Mouse (Mus musculus) liver, embryonic 16.5 days (tissue): Measurements from ENCODE around the gene Trpc6. TPM values are rescaled to one million over a fixed set of nuclear protein-coding genes. Genes with fewer than 3 reads are reported as not detected.

ENCODE experiments used
- ATAC-seq: fragments of 200-750 bp; cut with Nextera tagmentation; 2 replicates; pipeline ENCODE4 v1.8.0; 2017; ENCODE audit warnings: low read depth, mild to moderate bottlenecking, moderate number of reproducible peaks, moderate library complexity
- H3K27ac ChIP-seq: fragments of 300-500 bp; sonication (generic); 2 replicates; pipeline ENCODE4 v1.5.1; 2014; ENCODE audit warnings: mild to moderate bottlenecking, low read length
- H3K27me3 ChIP-seq: fragments of 300-500 bp; sonication (generic); 2 replicates; pipeline ENCODE4 v1.6.1; 2014; ENCODE audit warnings: low read depth, low read length, mixed read lengths; ENCODE audit not compliant: control insufficient read depth, insufficient read depth
- H3K36me3 ChIP-seq: fragments of 300-500 bp; sonication (generic); 2 replicates; pipeline ENCODE4 v1.6.1; 2014; ENCODE audit warnings: mild to moderate bottlenecking; ENCODE audit not compliant: control insufficient read depth, insufficient read depth
- H3K4me1 ChIP-seq: fragments of 300-500 bp; sonication (generic); 2 replicates; pipeline ENCODE4 v1.6.1; 2014; ENCODE audit warnings: low read depth, low read length, mixed read lengths; ENCODE audit not compliant: control insufficient read depth
- H3K4me2 ChIP-seq: fragments of 300-500 bp; sonication (generic); 2 replicates; pipeline ENCODE4 v1.6.1; 2014; ENCODE audit warnings: low read depth, low read length, mixed read lengths
- H3K4me3 ChIP-seq: fragments of 300-500 bp; sonication (generic); 2 replicates; pipeline ENCODE4 v1.5.1; 2014; ENCODE audit warnings: low read depth, mild to moderate bottlenecking, low read length
- H3K9ac ChIP-seq: fragments of 300-500 bp; sonication (generic); 2 replicates; pipeline ENCODE4 v1.6.1; 2014; ENCODE audit warnings: low read depth, low read length
- H3K9me3 ChIP-seq: fragments of 300-500 bp; sonication (generic); replicated peaks from 2 replicates; pipeline ENCODE4 v1.6.1; 2016; ENCODE audit warnings: low read length; ENCODE audit not compliant: control insufficient read depth
- WGBS: fragments of 180-500 bp; shearing (Covaris S2); extraction: QIAGEN DNeasy Blood & Tissue Kit; methylation state at CpG from one replicate; pipeline ENCODE4 v1.1.7; 2014; ENCODE audit not compliant: insufficient replicate concordance; 5-methylcytosine and 5-hydroxymethylcytosine counted together
- polyA plus RNA-seq: library from polyadenylated mRNA; unstranded; fragments of >200 nt; fragmentation: Nextera tagmentation; extraction: Ambion mirVana; gene quantifications from 2 replicates; pipeline ENCODE4 v1.2.1, GENCODE M21; 2015

Gene Trpc6
- polyA plus RNA-seq = 1.4 and 1.7 TPM in 2 replicates

GRCm38 (mm10) chr9:8544041-8544794 lies at the start of gene Trpc6:
Gene Trpc6, plus strand, starts transcription at chr9:8544142.
- Histone ChIP-seq H3K36me3 (no peaks in the 10 kb centered on the region), H3K4me2 (peak within 1 kb of the TSS; percentile 31), H3K9ac (no peak within 1 kb of the TSS), H3K9me3 (no peaks in the 10 kb centered on the region), H3K27ac (no peak within 1 kb of the TSS), H3K4me1 (no peaks in the 10 kb centered on the region), H3K27me3 (peaks cover 9% of the 10 kb centered on the region), H3K4me3 (peak within 1 kb of the TSS; percentile 1; the same call in 1 of the 2 replicates)
- 0 out of 2 replicates have a peak, but pooled peaks have one; percentile 32 for ATAC-seq
- WGBS = under 1% methylated on average over 44 of the region's 44 CpGs

GRCm38 (mm10) chr9:8520911-8521310 lies 23.0 kb upstream of the Trpc6 start:
- no peak for ATAC-seq
- Histone ChIP-seq H3K4me2 (no peak overlapping the region), H3K9me3 (no peaks in the 10 kb centered on the region), H3K4me3 (no peak overlapping the region), H3K36me3 (no peaks in the 10 kb centered on the region), H3K27ac (no peak overlapping the region), H3K27me3 (no peaks in the 10 kb centered on the region), H3K9ac (no peak overlapping the region), H3K4me1 (no peaks in the 10 kb centered on the region)

GRCm38 (mm10) chr9:8533670-8534069 lies 10.3 kb upstream of the Trpc6 start:
- Histone ChIP-seq H3K27me3 (no peaks in the 10 kb centered on the region), H3K9ac (no peak overlapping the region), H3K4me2 (no peak overlapping the region), H3K36me3 (no peaks in the 10 kb centered on the region), H3K27ac (no peak overlapping the region), H3K9me3 (no peaks in the 10 kb centered on the region), H3K4me3 (no peak overlapping the region), H3K4me1 (no peaks in the 10 kb centered on the region)
- WGBS = 52% methylated on average over 1 of the region's 1 CpGs
- no peak for ATAC-seq

GRCm38 (mm10) chr9:8545236-8545635 lies 1.3 kb downstream of the Trpc6 start:
- WGBS = 26% methylated on average over 2 of the region's 2 CpGs
- Histone ChIP-seq H3K27ac (no peak overlapping the region), H3K9me3 (no peaks in the 10 kb centered on the region), H3K4me1 (no peaks in the 10 kb centered on the region), H3K4me3 (no peak overlapping the region), H3K36me3 (no peaks in the 10 kb centered on the region), H3K4me2 (no peak overlapping the region), H3K9ac (no peak overlapping the region), H3K27me3 (peaks cover 9% of the 10 kb centered on the region)
- ATAC-seq = no peak

DNA sequence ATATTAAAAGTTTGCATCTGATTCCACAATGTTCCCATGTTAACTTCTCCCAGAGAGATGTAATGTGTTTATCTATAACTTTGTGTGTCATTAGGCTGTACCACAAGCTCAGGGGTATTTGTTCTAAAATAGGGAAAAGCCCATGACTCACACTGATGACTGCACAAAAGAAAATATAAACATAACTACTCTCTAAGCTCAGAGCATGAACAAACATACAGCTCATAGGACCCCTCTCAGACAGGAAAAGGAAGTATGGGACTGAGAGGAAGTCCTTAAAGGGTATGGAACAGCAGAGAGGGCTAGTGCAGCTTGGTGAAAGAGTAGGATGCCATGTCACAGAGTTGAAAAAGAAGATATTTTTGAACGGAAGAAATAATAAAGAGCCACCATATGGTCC lies 14.6 kb downstream of the Trpc6 start:
- Histone ChIP-seq H3K27ac (no peak overlapping the region), H3K9ac (no peak overlapping the region), H3K9me3 (no peaks in the 10 kb centered on the region), H3K36me3 (no peaks in the 10 kb centered on the region), H3K27me3 (no peaks in the 10 kb centered on the region), H3K4me2 (no peak overlapping the region), H3K4me1 (no peaks in the 10 kb centered on the region), H3K4me3 (no peak overlapping the region)
- ATAC-seq = no peak
- WGBS = 41% methylated on average over 1 of the region's 1 CpGs

- Histone ChIP-seq H3K27ac (no peak overlapping the region), H3K4me3 (no peak overlapping the region), H3K27me3 (no peaks in the 10 kb centered on the region), H3K9ac (no peak overlapping the region), H3K36me3 (no peaks in the 10 kb centered on the region), H3K4me2 (no peak overlapping the region), H3K4me1 (no peaks in the 10 kb centered on the region), H3K9me3 (no peaks in the 10 kb centered on the region)
- ATAC-seq = no peak
- WGBS = 46% methylated on average over 6 of the region's 6 CpGs
Measured at GRCm38 (mm10) chr9:8592618-8593017, 48.7 kb downstream of the Trpc6 start.

- Histone ChIP-seq H3K9ac (no peak overlapping the region), H3K27me3 (no peaks in the 10 kb centered on the region), H3K4me1 (no peaks in the 10 kb centered on the region), H3K9me3 (no peaks in the 10 kb centered on the region), H3K36me3 (no peaks in the 10 kb centered on the region), H3K27ac (no peak overlapping the region), H3K4me3 (no peak overlapping the region), H3K4me2 (no peak overlapping the region)
- 24% methylated on average over 1 of the region's 1 CpGs for WGBS
- no peak for ATAC-seq
Measured at GRCm38 (mm10) chr9:8597089-8597488, 53.1 kb downstream of the Trpc6 start.

DNA sequence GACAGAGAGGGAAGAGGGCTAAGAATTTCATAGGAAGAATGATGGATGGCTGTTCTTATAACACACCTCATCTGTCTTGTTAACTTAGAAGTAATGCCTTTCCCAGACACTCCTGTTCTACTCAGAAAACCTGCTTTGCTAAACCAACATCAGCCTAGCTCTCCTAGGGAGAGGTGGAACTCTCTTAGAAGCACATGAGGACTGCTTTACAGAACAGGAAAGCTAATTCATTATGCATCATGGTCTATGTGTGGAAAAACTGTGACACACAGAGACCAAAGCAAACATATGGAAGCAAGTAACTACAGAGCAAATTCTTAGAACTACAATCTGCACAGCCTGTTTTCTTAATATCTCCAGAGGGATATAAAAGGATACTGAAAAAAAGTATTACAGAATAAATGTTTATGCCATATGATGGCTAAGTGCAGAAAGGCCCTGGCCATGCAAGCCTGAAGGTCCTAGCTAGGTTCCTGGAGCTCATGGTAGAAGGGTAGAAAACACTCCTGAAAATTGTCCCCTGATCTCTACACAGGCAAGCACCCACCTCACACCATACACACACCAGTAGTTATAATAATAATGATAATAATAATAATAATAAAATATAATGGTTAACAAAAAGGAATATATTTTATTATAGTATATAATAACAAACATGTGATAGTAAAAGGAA lies 63.0 kb downstream of the Trpc6 start:
- H3K9ac ChIP-seq = no peak overlapping the region
- no peaks in the 10 kb centered on the region for H3K4me1 ChIP-seq
- no peak overlapping the region for H3K27ac ChIP-seq
- no peak for ATAC-seq
- no peaks in the 10 kb centered on the region for H3K9me3 ChIP-seq
- no peaks in the 10 kb centered on the region for H3K36me3 ChIP-seq
- H3K4me3 ChIP-seq = no peak overlapping the region
- no peaks in the 10 kb centered on the region for H3K27me3 ChIP-seq
- no peak overlapping the region for H3K4me2 ChIP-seq

DNA sequence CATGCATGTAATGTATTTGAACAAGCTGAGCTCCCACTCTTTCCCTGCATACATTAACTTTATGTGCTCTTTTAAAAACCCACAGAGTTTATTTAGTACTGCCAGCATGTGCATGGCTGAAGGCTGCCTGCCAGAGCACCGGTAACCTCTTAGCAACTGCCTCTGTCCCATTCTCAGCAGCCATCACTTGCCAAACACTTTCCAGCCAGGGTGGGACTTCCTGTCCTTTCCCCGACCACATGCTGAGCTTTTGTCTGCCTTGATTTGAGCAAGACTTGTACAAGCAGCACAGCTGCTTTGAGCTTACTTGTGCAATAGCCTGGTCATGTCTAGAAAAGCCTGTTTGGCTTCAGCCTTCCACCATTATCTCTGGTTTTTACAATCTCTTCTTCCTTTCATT lies 90.4 kb downstream of the Trpc6 start:
- WGBS = 34% methylated on average over 2 of the region's 2 CpGs
- no peak overlapping the region for H3K9ac ChIP-seq
- ATAC-seq = no peak

More for the DNA sequence above, 90.4 kb downstream of the Trpc6 start:
- Histone ChIP-seq H3K36me3 (no peaks in the 10 kb centered on the region), H3K9me3 (no peaks in the 10 kb centered on the region), H3K4me2 (no peak overlapping the region), H3K4me3 (no peak overlapping the region), H3K27me3 (no peaks in the 10 kb centered on the region), H3K4me1 (no peaks in the 10 kb centered on the region), H3K27ac (no peak overlapping the region)
